Mouse (Mus musculus): Measurements from ENCODE around the gene Cd68. TPM values are rescaled to one million over a fixed set of nuclear protein-coding genes. Genes with fewer than 3 reads are reported as not detected.

Gene Cd68
- total and polyA plus RNA-seq, 3 experiments, result 82.2 to 343 (median 122) TPM

- TF ChIP-seq ELF1 (IDR thresholded peaks at IDR 0.05; ENCODE audit: low read depth, low read length) (peak; percentile 92), CHD2 (IDR thresholded peaks at IDR 0.05; ENCODE audit: low read length) (peak; percentile 37; the same call in 1 of the 2 replicates), MAX (IDR thresholded peaks at IDR 0.05; ENCODE audit: low read length) (peak; percentile 94), ZKSCAN1 (IDR thresholded peaks at IDR 0.05; ENCODE audit: borderline replicate concordance, low read depth, low read length) (no peak), RAD21 (IDR thresholded peaks at IDR 0.05; ENCODE audit: low read depth, low read length) (peak; percentile 34), CHD1 (IDR thresholded peaks at IDR 0.05; ENCODE audit: low read depth, low read length) (peak; percentile 95)
These were observed 3.6 kb downstream of the Cd68 start, which contains the start of gene Mpdu1 (continued) for GRCm38 (mm10) chr11:69662213-69662966.

- Histone ChIP-seq H3K36me3 (replicated peaks in 1 of 2; ENCODE audit: control insufficient read depth in 1 of 2, insufficient read depth in 1 of 2, low read length in 1 of 2) (peaks cover 36 to 56% of the 10 kb centered on the region in 2 experiments), H3K9ac (ENCODE audit: insufficient read depth, low read depth) (peak overlapping the region; percentile 97), H3K79me2 (replicated peaks; ENCODE audit: control insufficient read depth, extremely low read depth, insufficient read depth, poor library complexity, severe bottlenecking) (peaks cover 27% of the 10 kb centered on the region), H3K9me3 (replicated peaks; ENCODE audit: low read length) (no peaks in the 10 kb centered on the region), H3K27ac (ENCODE audit: insufficient read depth, low read depth) (no peak overlapping the region), H3K4me1 (ENCODE audit: control insufficient read depth in 1 of 2, insufficient read depth in 2 of 2) (peaks cover 14 to 71% of the 10 kb centered on the region in 2 experiments), H3K4me2 (ENCODE audit: insufficient read depth, low read depth, poor library complexity, severe bottlenecking) (peak overlapping the region; percentile 52), H3K27me3 (replicated peaks) (no peaks in the 10 kb centered on the region), H3K4me3 (replicated peaks in 1 of 3; ENCODE audit: low read depth in 2 of 3, low read length in 2 of 3, poor library complexity in 1 of 3) (peak overlapping the region; percentile 48 to 70 (median 66))
- dilution Hi-C loops (cut with MboI; ENCODE audit: extremely low pct_ligation_motif_present, extremely low pct_unique_long_range_greater_than_20kb, low sequenced_read_pairs), result no loop called here
- DNase-seq (ENCODE audit: extremely low read depth), result no peak
- in situ Hi-C loops (cut with MboI; ENCODE audit: low pct_ligation_motif_present, low pct_unique_long_range_greater_than_20kb, low sequenced_read_pairs), result no loop called here
- TF ChIP-seq CTCF (conservative IDR thresholded peaks at IDR 0.05 in 1 of 2, IDR thresholded peaks at IDR 0.05 in 1 of 2; ENCODE audit: low read depth in 2 of 2, low read length in 2 of 2) (peak in 1 of 2 experiments; percentile 27; a peak in 1 of 4 replicates), E2F4 (IDR thresholded peaks at IDR 0.05; ENCODE audit: insufficient replicate concordance, low read depth, low read length) (no peak), JUN (IDR thresholded peaks at IDR 0.05; ENCODE audit: insufficient read depth, low read depth, low read length) (no peak), IRF4 (IDR thresholded peaks at IDR 0.05; ENCODE audit: low read depth, low read length) (no peak), ZKSCAN1 (IDR thresholded peaks at IDR 0.05; ENCODE audit: borderline replicate concordance, low read depth, low read length) (no peak), EP300 (IDR thresholded peaks at IDR 0.05; ENCODE audit: low read length) (no peak), HCFC1 (IDR thresholded peaks at IDR 0.05; ENCODE audit: low read depth, low read length) (no peak)
These were observed 4.6 kb downstream of the Cd68 start for GRCm38 (mm10) chr11:69661221-69661881.

- Histone ChIP-seq H3K27ac (ENCODE audit: insufficient read depth, low read depth) (no peak overlapping the region), H3K79me2 (replicated peaks; ENCODE audit: control insufficient read depth, extremely low read depth, insufficient read depth, poor library complexity, severe bottlenecking) (peaks cover 21% of the 10 kb centered on the region), H3K36me3 (replicated peaks in 1 of 2; ENCODE audit: control insufficient read depth in 1 of 2, insufficient read depth in 1 of 2, low read length in 1 of 2) (peaks cover 53 to 69% of the 10 kb centered on the region in 2 experiments), H3K27me3 (replicated peaks) (no peaks in the 10 kb centered on the region), H3K4me2 (ENCODE audit: insufficient read depth, low read depth, poor library complexity, severe bottlenecking) (no peak overlapping the region), H3K4me3 (replicated peaks in 1 of 3; ENCODE audit: low read depth in 2 of 3, low read length in 2 of 3, poor library complexity in 1 of 3) (no peak overlapping the region), H3K9ac (ENCODE audit: insufficient read depth, low read depth) (no peak overlapping the region), H3K9me3 (replicated peaks; ENCODE audit: low read length) (no peaks in the 10 kb centered on the region), H3K4me1 (ENCODE audit: control insufficient read depth in 1 of 2, insufficient read depth in 2 of 2) (peaks cover 0 to 78% of the 10 kb centered on the region in 2 experiments; a peak in 2 of 4 replicates)
- in situ Hi-C loops (cut with MboI; ENCODE audit: low pct_ligation_motif_present, low pct_unique_long_range_greater_than_20kb, low sequenced_read_pairs), result no loop called here
- no peak for TF ChIP-seq MEF2A (IDR thresholded peaks at IDR 0.05; ENCODE audit: borderline replicate concordance, low read depth, low read length)
- TF ChIP-seq CTCF (conservative IDR thresholded peaks at IDR 0.05 in 1 of 2, IDR thresholded peaks at IDR 0.05 in 1 of 2; ENCODE audit: low read depth in 2 of 2, low read length in 2 of 2), result no peak
- TF ChIP-seq JUND (conservative IDR thresholded peaks at IDR 0.05; ENCODE audit: low read depth, low read length), result no peak
- TF ChIP-seq RCOR1 (conservative IDR thresholded peaks at IDR 0.05; ENCODE audit: low read depth, low read length), result no peak
- no peak for TF ChIP-seq HCFC1 (IDR thresholded peaks at IDR 0.05; ENCODE audit: low read depth, low read length)
- TF ChIP-seq MYC (IDR thresholded peaks at IDR 0.05; ENCODE audit: low read depth, low read length), result no peak
- no peak for TF ChIP-seq TBP (conservative IDR thresholded peaks at IDR 0.05; ENCODE audit: low read depth, low read length)
- TF ChIP-seq ZMIZ1 (IDR thresholded peaks at IDR 0.05; ENCODE audit: low read depth, low read length), result no peak
- dilution Hi-C loops (cut with MboI; ENCODE audit: extremely low pct_ligation_motif_present, extremely low pct_unique_long_range_greater_than_20kb, low sequenced_read_pairs), result no loop called here
- no peak for DNase-seq (ENCODE audit: extremely low read depth)
These were observed 8.5 kb downstream of the Cd68 start for GRCm38 (mm10) chr11:69657462-69657881.

All from CH12.LX (cell line).